Mouse (Mus musculus) kidney, embryonic 14.5 days (tissue): ENCODE measurements at regions not wholly inside any gene's neighbourhood (a gene's known extent, or its start where the extent isn't known, plus 50 kb on each side); places are given as distances from the start of the nearest gene placed in this dataset.

ENCODE experiments used
- ATAC-seq: fragments of 200-750 bp; cut with Nextera tagmentation; 2 replicates; pipeline ENCODE4 v1.8.0; 2017; ENCODE audit warnings: moderate number of reproducible peaks, mild to moderate bottlenecking, moderate TSS enrichment, moderate library complexity; ENCODE audit not compliant: low FRiP score, low TSS enrichment
- H3K27ac ChIP-seq: fragments of 300-500 bp; sonication (generic); 2 replicates; pipeline ENCODE4 v1.5.1; 2014; ENCODE audit warnings: low read depth, mild to moderate bottlenecking, low read length, moderate library complexity, mixed read lengths
- H3K27me3 ChIP-seq: fragments of 300-500 bp; sonication (generic); 2 replicates; pipeline ENCODE4 v1.6.1; 2014; ENCODE audit warnings: mild to moderate bottlenecking, low read length; ENCODE audit not compliant: control insufficient read depth, insufficient read depth
- H3K36me3 ChIP-seq: fragments of 300-500 bp; sonication (generic); 2 replicates; pipeline ENCODE4 v1.6.1; 2014; ENCODE audit warnings: low read length, mixed read lengths; ENCODE audit not compliant: control insufficient read depth, insufficient read depth
- H3K4me1 ChIP-seq: fragments of 300-500 bp; sonication (generic); 2 replicates; pipeline ENCODE4 v1.6.1; 2014; ENCODE audit warnings: low read length, mixed read lengths; ENCODE audit not compliant: control insufficient read depth, insufficient read depth
- H3K4me2 ChIP-seq: fragments of 300-500 bp; sonication (generic); replicated peaks from 2 replicates; pipeline ENCODE4 v1.6.1; 2014; ENCODE audit warnings: low read depth, mild to moderate bottlenecking, low read length
- H3K4me3 ChIP-seq: fragments of 300-500 bp; sonication (generic); 2 replicates; pipeline ENCODE4 v1.5.1; 2014; ENCODE audit warnings: mild to moderate bottlenecking, low read length
- H3K9ac ChIP-seq: fragments of 300-500 bp; sonication (generic); 2 replicates; pipeline ENCODE4 v1.6.1; 2014; ENCODE audit warnings: low read depth, mild to moderate bottlenecking, low read length, moderate library complexity
- H3K9me3 ChIP-seq: fragments of 300-500 bp; sonication (generic); 2 replicates; pipeline ENCODE4 v1.6.1; 2016; ENCODE audit warnings: low read length; ENCODE audit not compliant: control insufficient read depth
- WGBS: fragments of 180-500 bp; shearing (Covaris S2); extraction: QIAGEN DNeasy Blood & Tissue Kit; methylation state at CpG from one replicate; pipeline ENCODE4 v1.1.7; 2014; 5-methylcytosine and 5-hydroxymethylcytosine counted together

DNA sequence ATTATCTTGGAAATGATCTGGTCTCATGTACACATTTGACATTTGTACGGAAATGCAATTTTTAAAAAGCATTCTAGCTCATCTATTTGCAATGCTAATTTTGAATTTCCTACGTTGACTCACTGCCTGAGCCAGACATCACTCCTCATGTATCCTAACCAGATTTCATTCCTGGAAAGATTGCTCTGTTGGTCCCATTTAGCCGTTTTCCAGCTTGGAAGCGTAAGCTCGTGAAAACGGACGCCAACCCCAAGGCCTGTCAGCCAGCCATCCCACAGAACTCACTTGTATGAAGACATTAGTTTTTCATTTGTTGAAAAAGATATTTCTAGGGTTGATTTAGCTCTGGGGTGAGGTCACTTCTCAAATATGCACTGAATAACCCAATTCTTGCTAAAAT lies 55.5 kb upstream of the Robo2 start:
- Histone ChIP-seq H3K36me3 (no peaks in the 10 kb centered on the region), H3K4me2 (no peak overlapping the region), H3K27me3 (no peaks in the 10 kb centered on the region), H3K9ac (no peak overlapping the region), H3K9me3 (no peaks in the 10 kb centered on the region), H3K4me1 (0 out of 2 replicates have a peak, but pooled peaks cover 3% of the 10 kb centered on the region), H3K4me3 (no peak overlapping the region), H3K27ac (no peak overlapping the region)
- no peak for ATAC-seq
- 81% methylated on average over 7 of the region's 7 CpGs for whole genome bisulfite sequencing

DNA sequence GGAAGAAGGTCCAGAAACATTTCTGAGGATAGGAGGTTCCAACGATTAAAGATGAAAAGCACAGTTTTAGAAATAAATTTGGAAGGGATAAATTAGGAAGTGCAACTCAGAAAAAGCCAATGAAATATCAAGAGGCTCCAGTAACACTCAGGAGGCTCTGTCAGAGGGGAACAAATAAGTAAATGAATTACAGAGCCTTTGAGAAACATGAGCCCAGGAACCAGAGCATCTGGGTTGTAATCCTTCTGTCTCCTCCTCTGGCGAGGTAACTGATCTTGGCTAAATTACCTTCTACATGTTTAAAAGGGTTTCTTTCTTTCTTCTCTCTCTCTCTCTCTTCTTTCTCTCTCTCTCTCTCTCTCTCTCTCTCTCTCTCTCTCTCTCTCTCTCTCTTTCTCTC lies 53.2 kb upstream of the Robo2 start:
- Histone ChIP-seq H3K27me3 (no peaks in the 10 kb centered on the region), H3K9me3 (no peaks in the 10 kb centered on the region), H3K4me2 (no peak overlapping the region), H3K4me1 (0 out of 2 replicates have a peak, but pooled peaks cover 3% of the 10 kb centered on the region), H3K36me3 (no peaks in the 10 kb centered on the region), H3K4me3 (no peak overlapping the region), H3K9ac (no peak overlapping the region), H3K27ac (no peak overlapping the region; the same call in 1 of the 2 replicates)
- WGBS: 22% methylated on average over 2 of the region's 2 CpGs
- ATAC-seq: peak; percentile 91; the same call in 1 of the 2 replicates

DNA sequence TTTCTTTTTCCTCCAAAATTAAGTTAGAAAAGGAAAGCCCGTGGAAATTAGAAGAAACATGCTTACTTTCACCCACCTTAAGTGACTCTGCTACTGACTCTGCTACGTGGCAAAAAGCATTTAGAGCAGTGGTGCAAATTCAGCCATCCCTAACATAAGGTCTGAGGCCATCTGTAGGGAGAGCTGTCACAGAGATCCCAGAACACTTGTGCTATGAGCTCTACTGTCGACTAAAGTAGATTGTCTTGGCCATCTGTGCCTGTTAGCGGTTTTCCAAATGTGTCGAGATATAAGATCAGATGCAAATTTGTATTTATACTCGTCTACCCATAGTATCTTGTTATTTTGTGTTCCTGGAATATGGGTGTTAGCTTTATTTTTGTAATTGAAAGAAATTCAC lies 52.7 kb upstream of the Robo2 start:
- no peak overlapping the region for H3K4me3 ChIP-seq
- H3K4me2 ChIP-seq: 0 out of 2 replicates have a peak overlapping the region, but pooled peaks have one; percentile 2
- H3K9me3 ChIP-seq: no peaks in the 10 kb centered on the region
- H3K36me3 ChIP-seq: no peaks in the 10 kb centered on the region
- H3K27me3 ChIP-seq: no peaks in the 10 kb centered on the region
- peak overlapping the region; percentile 20; the same call in 1 of the 2 replicates for H3K27ac ChIP-seq
- H3K9ac ChIP-seq: no peak overlapping the region
- 0 out of 2 replicates have a peak, but pooled peaks cover 3% of the 10 kb centered on the region for H3K4me1 ChIP-seq
- WGBS: 25% methylated on average over 6 of the region's 6 CpGs
- peak; percentile 70; the same call in 1 of the 2 replicates for ATAC-seq

DNA sequence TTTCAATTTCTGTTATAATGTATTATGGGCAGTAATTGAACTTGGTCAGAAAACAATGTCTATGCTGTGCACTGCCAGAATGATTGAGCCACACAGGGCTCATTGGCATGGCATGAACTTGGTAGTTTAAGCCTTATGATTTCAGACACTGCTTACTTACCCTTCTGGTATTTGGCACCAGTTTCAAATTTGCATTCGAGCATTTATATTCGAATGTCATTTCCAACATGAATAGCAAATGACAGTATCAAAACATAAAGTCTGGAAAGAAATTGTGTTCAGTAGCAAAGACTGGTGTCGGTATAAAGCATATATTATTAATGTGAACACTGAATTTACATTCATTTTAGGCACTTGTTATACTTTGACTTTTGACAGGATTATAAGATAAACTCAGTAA lies 50.8 kb upstream of the Robo2 start:
- 89% methylated on average over 3 of the region's 3 CpGs for WGBS

More for the DNA sequence above, 50.8 kb upstream of the Robo2 start:
- Histone ChIP-seq H3K4me1 (peaks cover 6% of the 10 kb centered on the region; the same call in 1 of the 2 replicates), H3K4me3 (no peak overlapping the region), H3K9me3 (no peaks in the 10 kb centered on the region), H3K27me3 (no peaks in the 10 kb centered on the region), H3K36me3 (no peaks in the 10 kb centered on the region), H3K9ac (no peak overlapping the region), H3K4me2 (no peak overlapping the region), H3K27ac (no peak overlapping the region)
- ATAC-seq: no peak
